Mouse (Mus musculus): ENCODE measurements around the gene Olfr378. TPM values are rescaled to one million over a fixed set of nuclear protein-coding genes. Genes with fewer than 3 reads are reported as not detected.

Olfr378 gene
- not detected in 2 replicates for polyA plus RNA-seq (2012; rRNA removed)

DNA sequence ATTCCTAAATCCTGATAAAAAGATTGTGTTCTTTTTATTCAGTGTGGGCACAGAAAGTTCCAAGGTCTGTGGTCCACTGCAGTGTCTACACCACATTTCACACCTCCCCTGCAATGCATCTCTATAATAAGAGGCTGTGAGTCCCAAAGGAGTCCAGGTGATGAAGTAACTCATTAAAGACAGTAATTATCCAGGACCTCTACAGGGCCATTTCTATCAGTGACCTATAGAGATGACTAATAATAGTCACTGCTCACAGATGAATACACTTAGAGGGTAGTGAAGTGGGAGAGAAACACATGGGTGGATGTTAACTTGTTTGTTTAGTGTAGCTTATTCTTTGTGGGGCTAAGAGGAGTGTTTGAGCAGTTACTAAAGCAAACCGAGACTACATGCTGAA lies at the start of gene Olfr378:
Olfr378 (minus strand) TSS at position 101 of the 400 bp plus-strand sequence.
- TF ChIP-seq POLR2A (IDR thresholded peaks at IDR 0.05; ENCODE audit: control insufficient read depth, extremely low read depth, insufficient read depth, low read length, poor library complexity) (no peak), CTCF (IDR thresholded peaks at IDR 0.05; ENCODE audit: borderline replicate concordance, control insufficient read depth, extremely low read depth, insufficient read depth, low read length, poor library complexity) (no peak)
- DNase-seq, result no peak
- no peak within 1 kb of the TSS for H3K27ac ChIP-seq (ENCODE audit: control insufficient read depth, insufficient read depth, low read length)
- 96% methylated on average over 1 of the region's 1 CpGs for WGBS
- no peaks in the 10 kb centered on the region for H3K4me1 ChIP-seq (replicated peaks; ENCODE audit: control insufficient read depth, insufficient read depth, low read length)
- no peak within 1 kb of the TSS for H3K4me3 ChIP-seq (ENCODE audit: control insufficient read depth, insufficient read depth, low read length)
- H3K36me3 ChIP-seq (ENCODE audit: control insufficient read depth, insufficient read depth, low read length), result no peaks in the 10 kb centered on the region
- H3K27me3 ChIP-seq (ENCODE audit: control insufficient read depth, insufficient read depth, low read length), result no peaks in the 10 kb centered on the region

DNA sequence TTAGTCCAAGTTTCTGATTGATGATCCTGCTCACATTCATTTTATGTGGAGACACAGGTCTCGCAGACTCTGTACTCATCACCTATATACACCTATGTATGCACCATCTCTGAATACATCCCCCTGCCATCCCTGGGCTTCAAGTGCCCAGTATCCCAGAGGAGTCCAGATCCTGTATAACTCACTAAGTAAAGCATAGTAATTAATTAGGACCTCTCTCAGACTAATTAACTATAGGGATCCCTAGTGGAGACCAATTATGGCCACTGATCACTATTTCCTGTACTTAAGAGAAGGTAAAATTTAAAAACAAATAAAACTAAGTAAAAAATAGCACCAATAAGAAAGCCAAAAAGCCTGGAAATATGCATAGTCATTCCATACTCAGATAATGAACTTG lies 29.1 kb upstream of the Olfr378 start, which contains the start of gene Olfr380:
Olfr380 (minus strand) TSS at position 101 of the 400 bp plus-strand sequence.
- Histone ChIP-seq H3K36me3 (ENCODE audit: control insufficient read depth, insufficient read depth, low read length) (no peaks in the 10 kb centered on the region), H3K27ac (ENCODE audit: control insufficient read depth, insufficient read depth, low read length) (no peak within 1 kb of the TSS), H3K4me3 (ENCODE audit: control insufficient read depth, insufficient read depth, low read length) (no peak within 1 kb of the TSS), H3K4me1 (replicated peaks; ENCODE audit: control insufficient read depth, insufficient read depth, low read length) (no peaks in the 10 kb centered on the region), H3K27me3 (ENCODE audit: control insufficient read depth, insufficient read depth, low read length) (no peaks in the 10 kb centered on the region)
- 91% methylated on average over 1 of the region's 1 CpGs for WGBS
- TF ChIP-seq POLR2A (IDR thresholded peaks at IDR 0.05; ENCODE audit: control insufficient read depth, extremely low read depth, insufficient read depth, low read length, poor library complexity), result no peak
- TF ChIP-seq CTCF (IDR thresholded peaks at IDR 0.05; ENCODE audit: borderline replicate concordance, control insufficient read depth, extremely low read depth, insufficient read depth, low read length, poor library complexity), result no peak
- no peak for DNase-seq

DNA sequence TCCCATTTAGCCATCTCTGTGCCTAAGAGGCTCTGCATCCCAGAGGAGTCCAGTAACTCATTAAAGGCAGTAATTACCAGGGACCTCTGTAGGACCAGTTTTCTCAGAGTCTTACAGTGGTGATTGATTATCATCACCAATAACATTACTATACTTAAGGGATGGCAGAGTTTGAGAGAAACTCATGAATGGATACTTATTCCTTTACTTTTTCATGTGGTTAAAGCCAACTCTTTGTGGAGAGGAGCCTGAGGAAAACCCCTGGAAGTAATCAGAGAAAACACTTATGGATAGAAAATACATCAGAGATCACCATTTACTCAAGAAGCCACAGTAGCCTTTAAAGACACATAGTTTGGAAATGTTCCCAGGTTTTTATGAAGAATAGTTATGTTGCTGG lies 28.8 kb downstream of the Olfr378 start, which contains the start of gene Olfr1:
Olfr1 (minus strand) TSS at position 101 of the 400 bp plus-strand sequence.
- no peaks in the 10 kb centered on the region for H3K36me3 ChIP-seq (ENCODE audit: control insufficient read depth, insufficient read depth, low read length)

DNA sequence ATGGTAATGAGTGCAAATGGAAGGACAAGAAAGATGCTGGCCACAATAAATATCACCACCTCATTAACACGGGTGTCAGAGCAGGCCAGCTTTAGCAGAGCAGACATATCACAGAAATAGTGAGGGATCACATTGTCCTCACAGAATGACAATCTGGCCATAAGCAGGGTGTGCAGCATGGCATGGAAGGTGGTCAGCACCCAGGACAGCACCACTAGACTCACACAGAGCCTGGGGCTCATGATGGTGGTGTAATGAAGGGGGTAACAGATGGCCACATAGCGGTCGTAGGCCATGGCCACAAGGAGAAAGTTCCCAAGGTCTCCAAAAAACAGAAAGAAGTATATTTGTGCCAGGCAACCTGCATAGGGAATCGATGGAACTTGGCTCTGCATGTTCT lies 32.9 kb downstream of the Olfr378 start:
- TF ChIP-seq CTCF (IDR thresholded peaks at IDR 0.05; ENCODE audit: borderline replicate concordance, control insufficient read depth, extremely low read depth, insufficient read depth, low read length, poor library complexity) (no peak), POLR2A (IDR thresholded peaks at IDR 0.05; ENCODE audit: control insufficient read depth, extremely low read depth, insufficient read depth, low read length, poor library complexity) (no peak)
- no peak overlapping the region for H3K4me3 ChIP-seq (ENCODE audit: control insufficient read depth, insufficient read depth, low read length)
- WGBS, result 75% methylated on average over 4 of the region's 4 CpGs

More for the DNA sequence above, 28.8 kb downstream of the Olfr378 start, which contains the start of gene Olfr1:
- H3K4me3 ChIP-seq (ENCODE audit: control insufficient read depth, insufficient read depth, low read length), result no peak within 1 kb of the TSS
- no peak for DNase-seq
- no peaks in the 10 kb centered on the region for H3K27me3 ChIP-seq (ENCODE audit: control insufficient read depth, insufficient read depth, low read length)
- H3K27ac ChIP-seq (ENCODE audit: control insufficient read depth, insufficient read depth, low read length), result no peak within 1 kb of the TSS
- TF ChIP-seq CTCF (IDR thresholded peaks at IDR 0.05; ENCODE audit: borderline replicate concordance, control insufficient read depth, extremely low read depth, insufficient read depth, low read length, poor library complexity) (no peak), POLR2A (IDR thresholded peaks at IDR 0.05; ENCODE audit: control insufficient read depth, extremely low read depth, insufficient read depth, low read length, poor library complexity) (no peak)
- H3K4me1 ChIP-seq (replicated peaks; ENCODE audit: control insufficient read depth, insufficient read depth, low read length), result no peaks in the 10 kb centered on the region

More for the DNA sequence above, 32.9 kb downstream of the Olfr378 start:
- no peaks in the 10 kb centered on the region for H3K27me3 ChIP-seq (ENCODE audit: control insufficient read depth, insufficient read depth, low read length)
- no peaks in the 10 kb centered on the region for H3K4me1 ChIP-seq (replicated peaks; ENCODE audit: control insufficient read depth, insufficient read depth, low read length)
- no peaks in the 10 kb centered on the region for H3K36me3 ChIP-seq (ENCODE audit: control insufficient read depth, insufficient read depth, low read length)
- no peak for DNase-seq
- H3K27ac ChIP-seq (ENCODE audit: control insufficient read depth, insufficient read depth, low read length), result no peak overlapping the region

Other genes starting within 250 kb of the Olfr378 start
- 20.1 and 20.6 TPM in 2 replicates for gene Ctns, start 229.4 kb downstream of the Olfr378 start, polyA plus RNA-seq (2012; rRNA removed)
- gene Shpk, start 229.0 kb downstream of the Olfr378 start, polyA plus RNA-seq (2012; rRNA removed), result 3.7 and 4.0 TPM in 2 replicates
- gene Trpv1, start 194.2 kb downstream of the Olfr378 start, polyA plus RNA-seq (2012; rRNA removed), result 0.16 and 0.55 TPM in 2 replicates
- 0.15 and 0.19 TPM in 2 replicates for gene Trpv3, start 161.1 kb downstream of the Olfr378 start, polyA plus RNA-seq (2012; rRNA removed)
- gene Aspa, start 98.9 kb downstream of the Olfr378 start, polyA plus RNA-seq (2012; rRNA removed), result 0.46 and 0.87 TPM in 2 replicates
- gene Gm49340, start 98.7 kb downstream of the Olfr378 start, polyA plus RNA-seq (2012; rRNA removed), result not detected in 2 replicates
- not detected in 2 replicates for gene Spata22, start 98.7 kb downstream of the Olfr378 start, polyA plus RNA-seq (2012; rRNA removed)
- gene Olfr20, start 77.7 kb downstream of the Olfr378 start, polyA plus RNA-seq (2012; rRNA removed), result 0.38 TPM in 1 of 2 replicates, not detected in the other
- not detected in 2 replicates for gene Olfr376, start 57.2 kb downstream of the Olfr378 start, polyA plus RNA-seq (2012; rRNA removed)
- gene Olfr1, start 28.9 kb downstream of the Olfr378 start, polyA plus RNA-seq (2012; rRNA removed), result not detected in 2 replicates
- not detected in 2 replicates for gene Olfr380, start 29.0 kb upstream of the Olfr378 start, polyA plus RNA-seq (2012; rRNA removed)
- gene Olfr381, start 63.1 kb upstream of the Olfr378 start, polyA plus RNA-seq (2012; rRNA removed), result not detected in 2 replicates
- not detected in 2 replicates for gene Olfr382, start 88.7 kb upstream of the Olfr378 start, polyA plus RNA-seq (2012; rRNA removed)
- gene Olfr385, start 164.5 kb upstream of the Olfr378 start, polyA plus RNA-seq (2012; rRNA removed), result not detected in 2 replicates
- not detected in 2 replicates for gene Olfr384, start 170.1 kb upstream of the Olfr378 start, polyA plus RNA-seq (2012; rRNA removed)